Mouse (Mus musculus) neural tube, embryonic 11.5 days (tissue): ENCODE results near the gene Jarid2. TPM values are rescaled to one million over a fixed set of nuclear protein-coding genes. Genes with fewer than 3 reads are reported as not detected.
A peak's percentile ranks its signal among the peaks of the same experiment; 100 is the strongest.
"Not testable (repeated sequence)": the region's sequence is repeated elsewhere in the genome, so short reads cannot be mapped to it uniquely, and the experiment has no call there.

Source experiments
- ATAC-seq: fragments of 200-750 bp; cut with Nextera tagmentation; 2 replicates; pipeline ENCODE4 v1.8.0; 2017; ENCODE audit warnings: moderate number of reproducible peaks, mild to moderate bottlenecking, moderate TSS enrichment, moderate library complexity; ENCODE audit not compliant: insufficient read depth, low FRiP score, low TSS enrichment
- DNase-seq: peaks from one replicate; pipeline ENCODE4 v3.0.0-alpha.2; 2015; ENCODE audit warnings: low spot score
- H3K27ac ChIP-seq: fragments of 300-500 bp; sonication (generic); 2 replicates; pipeline ENCODE4 v1.5.1; 2014; ENCODE audit warnings: low read depth, mild to moderate bottlenecking, low read length
- H3K27me3 ChIP-seq: fragments of 300-500 bp; sonication (generic); 2 replicates; pipeline ENCODE4 v1.6.1; 2014; ENCODE audit warnings: mild to moderate bottlenecking, low read length, mixed read lengths; ENCODE audit not compliant: control insufficient read depth, insufficient read depth
- H3K36me3 ChIP-seq: fragments of 300-500 bp; sonication (generic); 2 replicates; pipeline ENCODE4 v1.6.1; 2014; ENCODE audit warnings: mild to moderate bottlenecking, low read length, moderate library complexity, mixed read lengths; ENCODE audit not compliant: control insufficient read depth, insufficient read depth
- H3K4me1 ChIP-seq: fragments of 300-500 bp; sonication (generic); 2 replicates; pipeline ENCODE4 v1.6.1; 2014; ENCODE audit warnings: low read length, mixed read lengths; ENCODE audit not compliant: control insufficient read depth, insufficient read depth
- H3K4me2 ChIP-seq: fragments of 300-500 bp; sonication (generic); 2 replicates; pipeline ENCODE4 v1.6.1; 2014; ENCODE audit warnings: low read depth, mild to moderate bottlenecking, moderate library complexity
- H3K4me3 ChIP-seq: fragments of 300-500 bp; sonication (generic); 2 replicates; pipeline ENCODE4 v1.5.1; 2014; ENCODE audit warnings: low read depth, low read length
- H3K9ac ChIP-seq: fragments of 300-500 bp; sonication (generic); 2 replicates; pipeline ENCODE4 v1.6.1; 2014; ENCODE audit warnings: mild to moderate bottlenecking, low read length
- H3K9me3 ChIP-seq: fragments of 300-500 bp; sonication (generic); 2 replicates; pipeline ENCODE4 v1.6.1; 2016; ENCODE audit warnings: low read length; ENCODE audit not compliant: control insufficient read depth
- WGBS: fragments of 180-500 bp; shearing (Covaris S2); extraction: QIAGEN DNeasy Blood & Tissue Kit; methylation state at CpG from one replicate; pipeline ENCODE4 v1.1.7; 2014; 5-methylcytosine and 5-hydroxymethylcytosine counted together
- polyA plus RNA-seq: library from polyadenylated mRNA; unstranded; fragments of >200 nt; fragmentation: Nextera tagmentation; extraction: Ambion mirVana; gene quantifications from 2 replicates; pipeline ENCODE4 v1.2.1, GENCODE M21; 2014

Jarid2 gene
- polyA plus RNA-seq, 1 experiment from 2014 or later, result 47.9 TPM

DNA sequence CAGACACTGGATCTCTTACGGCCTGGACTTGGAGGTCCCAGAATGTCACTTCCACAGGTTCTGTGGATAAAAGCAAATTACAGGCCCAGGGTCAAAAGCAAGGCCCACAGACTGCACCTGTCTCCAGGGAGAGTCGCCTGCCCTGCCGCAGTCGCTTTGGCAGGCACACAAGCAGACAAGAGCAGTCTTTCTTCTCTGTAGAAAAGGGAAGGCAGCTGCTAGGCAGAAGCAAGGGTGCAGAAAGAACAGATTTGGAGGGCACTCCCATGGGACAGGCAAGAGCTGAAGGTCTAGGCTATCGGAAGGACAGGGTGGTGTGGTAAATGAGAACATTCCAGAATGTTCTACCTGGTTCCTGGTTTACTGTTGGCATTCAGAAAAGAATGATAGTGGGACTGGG, 22.1 kb upstream of the Jarid2 start:
- no peaks in the 10 kb centered on the region for H3K27me3 ChIP-seq
- H3K4me1 ChIP-seq, result 0 out of 2 replicates have a peak, but pooled peaks cover 2% of the 10 kb centered on the region
- H3K9me3 ChIP-seq, result no peaks in the 10 kb centered on the region
- no peak for ATAC-seq
- no peak overlapping the region for H3K9ac ChIP-seq
- no peak overlapping the region for H3K27ac ChIP-seq
- no peak overlapping the region for H3K4me2 ChIP-seq
- no peak overlapping the region for H3K4me3 ChIP-seq
- H3K36me3 ChIP-seq, result no peaks in the 10 kb centered on the region
- WGBS, result 76% methylated on average over 5 of the region's 5 CpGs
- no peak for DNase-seq

- H3K9ac ChIP-seq, result no peak overlapping the region
- WGBS, result 93% methylated on average over 14 of the region's 14 CpGs
- DNase-seq (no peak), ATAC-seq (no peak)
- no peak overlapping the region for H3K4me3 ChIP-seq
- H3K4me2 ChIP-seq, result no peak overlapping the region
- H3K27me3 ChIP-seq, result no peaks in the 10 kb centered on the region
- no peak overlapping the region for H3K27ac ChIP-seq
- no peaks in the 10 kb centered on the region for H3K9me3 ChIP-seq
- H3K36me3 ChIP-seq, result no peaks in the 10 kb centered on the region
- H3K4me1 ChIP-seq, result 0 out of 2 replicates have a peak, but pooled peaks cover 2% of the 10 kb centered on the region
These were observed 20.8 kb upstream of the Jarid2 start for GRCm38 (mm10) chr13:44708336-44709017.

DNA sequence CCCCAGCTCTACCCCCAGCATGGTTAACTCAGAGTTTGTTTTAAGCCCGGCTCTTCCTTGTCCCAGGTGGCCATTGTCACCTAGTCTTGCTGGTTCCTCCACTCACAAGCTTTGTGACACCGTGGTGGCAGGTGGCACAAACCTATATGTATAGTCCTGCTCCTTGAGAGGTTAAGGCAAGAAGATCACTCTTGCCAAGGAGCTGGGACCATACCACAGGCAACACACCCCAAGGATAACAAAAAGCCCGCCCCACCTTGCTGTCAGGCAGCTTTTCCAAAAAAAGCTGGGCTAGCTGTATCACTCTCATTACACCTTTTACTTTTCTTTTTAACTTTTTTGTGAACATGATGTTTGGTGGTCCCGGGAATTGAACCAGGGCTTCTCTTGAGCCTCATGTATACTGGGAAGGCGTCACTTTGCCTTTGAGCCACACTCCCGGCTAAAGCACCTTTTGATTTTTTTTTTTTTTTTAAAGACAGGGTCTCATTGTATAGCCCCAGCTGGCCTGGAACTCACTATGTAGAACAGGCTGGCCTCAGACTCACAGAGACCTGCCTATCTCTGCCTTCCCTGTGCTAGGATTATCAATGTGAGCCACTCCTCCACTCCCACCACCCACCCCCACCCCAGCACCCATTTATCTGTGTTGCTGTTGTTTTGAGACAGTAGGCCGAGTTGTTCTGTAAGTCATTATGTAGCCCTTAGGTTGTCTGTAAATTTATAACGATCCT, 19.4 kb upstream of the Jarid2 start:
- Histone ChIP-seq H3K4me3 (no peak overlapping the region), H3K4me2 (no peak overlapping the region), H3K9ac (no peak overlapping the region), H3K36me3 (no peaks in the 10 kb centered on the region), H3K4me1 (0 out of 2 replicates have a peak, but pooled peaks cover 2% of the 10 kb centered on the region), H3K9me3 (no peaks in the 10 kb centered on the region), H3K27me3 (no peaks in the 10 kb centered on the region), H3K27ac (no peak overlapping the region)
- ATAC-seq (no peak), DNase-seq (no peak)
- 66% methylated on average over 8 of the region's 8 CpGs for WGBS

- H3K27me3 ChIP-seq, result no peaks in the 10 kb centered on the region
- H3K9me3 ChIP-seq, result no peaks in the 10 kb centered on the region
- no peak overlapping the region for H3K4me2 ChIP-seq
- H3K36me3 ChIP-seq, result no peaks in the 10 kb centered on the region
- H3K27ac ChIP-seq, result no peak overlapping the region
- 69% methylated on average over 5 of the region's 5 CpGs for WGBS
- H3K9ac ChIP-seq, result no peak overlapping the region
- no peak for DNase-seq
- no peak for ATAC-seq
- H3K4me1 ChIP-seq, result 0 out of 2 replicates have a peak, but pooled peaks cover 2% of the 10 kb centered on the region
- no peak overlapping the region for H3K4me3 ChIP-seq
These were observed 18.2 kb upstream of the Jarid2 start for GRCm38 (mm10) chr13:44711062-44711461.

DNA sequence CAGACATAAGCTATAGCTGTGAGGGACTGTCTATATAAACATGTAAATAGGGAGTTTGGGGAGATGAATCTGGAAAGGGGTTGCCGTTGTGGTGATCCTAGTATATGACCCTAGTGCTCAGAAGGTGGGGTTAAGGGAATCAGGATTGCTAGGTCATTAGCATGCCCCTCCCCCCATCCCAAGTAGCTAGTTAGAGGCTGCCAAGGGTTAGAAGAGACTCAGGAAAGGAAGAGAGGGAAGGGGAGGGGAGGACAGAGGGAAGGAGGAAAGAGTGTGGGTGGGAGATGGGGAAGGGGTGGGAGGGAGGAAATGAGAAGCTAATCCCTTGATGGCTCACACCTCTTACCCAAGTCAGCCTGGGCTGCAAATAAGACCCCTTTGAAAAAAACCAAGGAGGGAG, 17.4 kb upstream of the Jarid2 start:
- Histone ChIP-seq H3K4me3 (no peak overlapping the region), H3K4me2 (no peak overlapping the region), H3K9me3 (no peaks in the 10 kb centered on the region), H3K4me1 (0 out of 2 replicates have a peak, but pooled peaks cover 2% of the 10 kb centered on the region), H3K27ac (no peak overlapping the region), H3K36me3 (no peaks in the 10 kb centered on the region), H3K27me3 (no peaks in the 10 kb centered on the region), H3K9ac (no peak overlapping the region)
- DNase-seq, result no peak
- ATAC-seq, result no peak
- WGBS, result 9% methylated on average over 1 of the region's 1 CpGs

DNA sequence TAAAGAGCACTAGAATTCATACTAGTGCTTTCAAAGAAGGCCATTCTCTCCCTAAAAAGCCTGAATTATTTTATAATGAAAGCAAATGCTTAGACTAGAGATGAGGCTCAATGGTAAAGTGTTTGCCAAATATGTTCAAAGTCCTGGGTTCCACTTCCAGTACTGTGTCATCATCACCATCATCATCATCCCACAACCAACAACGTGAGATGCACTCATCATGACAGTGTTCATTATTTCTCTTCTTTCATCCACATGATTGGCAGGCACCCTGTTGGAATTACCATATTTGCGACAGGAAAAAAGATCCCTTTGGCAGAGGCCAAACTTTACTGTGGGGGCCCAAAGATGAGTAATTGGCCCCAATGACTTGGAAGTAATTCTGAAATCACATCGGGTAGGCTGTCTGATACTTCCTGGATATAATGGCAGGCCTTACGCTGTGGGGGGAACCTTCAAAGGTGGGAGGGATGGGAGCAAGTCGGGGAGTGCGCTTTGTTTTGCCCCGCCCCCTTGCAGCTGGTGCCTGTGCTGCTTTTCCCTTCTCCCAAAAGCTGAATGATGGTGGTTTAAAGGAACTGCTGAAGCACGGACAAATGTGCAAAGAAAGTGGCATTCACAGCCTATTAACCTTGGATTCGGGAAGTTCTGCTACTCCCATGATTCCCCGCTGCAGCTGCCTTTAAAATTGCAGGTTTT, 13.9 kb upstream of the Jarid2 start:
- WGBS, result 23% methylated on average over 10 of the region's 10 CpGs
- Histone ChIP-seq H3K9ac (no peak overlapping the region), H3K9me3 (no peaks in the 10 kb centered on the region), H3K4me1 (no peaks in the 10 kb centered on the region), H3K36me3 (no peaks in the 10 kb centered on the region), H3K27me3 (no peaks in the 10 kb centered on the region), H3K4me2 (no peak overlapping the region), H3K4me3 (no peak overlapping the region), H3K27ac (no peak overlapping the region)
- DNase-seq (peak; percentile 34), ATAC-seq (no peak; the same call in 1 of the 2 replicates)

- H3K9ac ChIP-seq, result no peak overlapping the region
- H3K27ac ChIP-seq, result no peak overlapping the region
- H3K4me1 ChIP-seq, result no peaks in the 10 kb centered on the region
- no peaks in the 10 kb centered on the region for H3K36me3 ChIP-seq
- 91% methylated on average over 9 of the region's 9 CpGs for WGBS
- H3K4me2 ChIP-seq, result no peak overlapping the region
- H3K4me3 ChIP-seq, result no peak overlapping the region
- H3K27me3 ChIP-seq, result no peaks in the 10 kb centered on the region
- no peak for ATAC-seq
- no peaks in the 10 kb centered on the region for H3K9me3 ChIP-seq
- no peak for DNase-seq
These were observed 11.4 kb upstream of the Jarid2 start for GRCm38 (mm10) chr13:44717838-44718237.

DNA sequence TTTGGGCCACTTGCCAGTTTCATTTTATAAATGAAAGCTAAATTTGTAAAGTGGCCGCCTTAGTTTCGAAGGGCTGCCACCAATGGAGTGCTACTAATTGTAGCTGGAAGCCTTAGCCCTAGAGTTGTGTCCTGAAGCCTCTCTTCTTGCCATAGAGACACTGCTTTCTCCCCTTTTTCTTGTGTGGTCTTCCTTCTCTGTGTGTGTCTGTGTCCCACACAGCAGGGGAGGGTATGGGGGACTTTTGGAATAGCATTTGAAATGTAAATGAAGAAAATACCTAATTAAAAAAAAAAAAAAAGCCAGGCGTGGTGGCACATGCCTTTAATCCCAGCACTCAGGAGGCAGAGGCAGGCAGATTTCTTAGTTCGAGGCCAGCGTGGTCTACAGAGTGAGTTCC, 10.8 kb upstream of the Jarid2 start:
- not testable (repeated sequence) for H3K9me3 ChIP-seq, H3K27me3 ChIP-seq, H3K27ac ChIP-seq, H3K36me3 ChIP-seq, H3K4me2 ChIP-seq, H3K4me3 ChIP-seq, H3K9ac ChIP-seq, H3K4me1 ChIP-seq, DNase-seq, ATAC-seq
- WGBS, result 93% methylated on average over 5 of the region's 5 CpGs
